Mouse (Mus musculus) right cerebral cortex, postnatal 4 days (tissue): ENCODE data around the gene Xbp1.

ENCODE experiments used
- DNase-seq: peaks from one replicate; pipeline ENCODE4 v3.0.0-alpha.2; 2022

Gene Xbp1

GRCm38 (mm10) chr11:5573821-5574220, 53.4 kb downstream of the Xbp1 start:
- no peak for DNase-seq

- DNase-seq, result no peak
Observed at GRCm38 (mm10) chr11:5575046-5575445, 54.6 kb downstream of the Xbp1 start.
